Mouse (Mus musculus) layer of hippocampus, postnatal 36 days (tissue): ENCODE data around the gene Gstt1. TPM values are rescaled to one million over a fixed set of nuclear protein-coding genes. Genes with fewer than 3 reads are reported as not detected.
"Not testable (repeated sequence)": the region's sequence is repeated elsewhere in the genome, so short reads cannot be mapped to it uniquely, and the experiment has no call there.

ENCODE experiments used
- DNase-seq, 2 experiments: peaks; one replicate each; pipeline ENCODE4 v3.0.0; 2022
- total RNA-seq, 2 experiments: library from RNA; stranded (reverse); gene quantifications; 2 replicates each; pipeline ENCODE4 v1.2.3; 2021

The Gstt1 gene
- 1 to 10 TPM; 4.6 to 6.1 TPM for total RNA-seq

DNA sequence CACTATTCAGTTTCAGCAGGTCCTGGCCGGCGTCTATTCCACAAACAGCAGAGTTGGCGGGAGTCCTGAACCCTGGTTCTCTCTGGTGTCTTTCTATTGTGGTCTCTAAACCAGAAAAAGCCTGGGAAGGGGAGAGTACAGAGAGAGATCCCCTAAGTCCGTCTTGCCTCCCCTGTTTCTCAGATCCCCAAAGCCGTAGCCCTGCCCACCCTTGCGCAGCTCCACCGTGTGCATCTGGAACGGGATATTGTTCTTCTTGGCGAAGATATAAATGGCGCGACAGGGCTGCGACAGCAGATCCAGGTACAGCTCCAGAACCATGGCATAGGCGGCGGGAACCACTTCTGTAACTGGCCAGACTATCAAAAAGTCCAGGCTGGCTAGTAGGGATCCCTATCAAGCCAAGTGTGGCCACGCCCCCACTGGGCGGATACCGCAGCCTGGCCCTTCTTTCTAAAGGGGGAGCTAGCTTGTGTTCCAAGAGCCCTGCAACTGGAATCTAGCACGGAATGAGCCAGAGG is at the start of gene Gstt1:
Gstt1 (minus strand) TSS at position 409 of the 521 bp plus-strand sequence.
- peak in 1 of 2 experiments; percentile 8 for DNase-seq

- DNase-seq = no peak
Observed at GRCm38 (mm10) chr10:75845306-75845930, 47.0 kb upstream of the Gstt1 start.

- no peak for DNase-seq
Observed at GRCm38 (mm10) chr10:75844800-75845199, 46.4 kb upstream of the Gstt1 start.

GRCm38 (mm10) chr10:75843898-75844297 is 45.5 kb upstream of the Gstt1 start:
- not testable (repeated sequence) for DNase-seq

- no peak for DNase-seq
Observed at GRCm38 (mm10) chr10:75839092-75839491, 40.7 kb upstream of the Gstt1 start.

DNA sequence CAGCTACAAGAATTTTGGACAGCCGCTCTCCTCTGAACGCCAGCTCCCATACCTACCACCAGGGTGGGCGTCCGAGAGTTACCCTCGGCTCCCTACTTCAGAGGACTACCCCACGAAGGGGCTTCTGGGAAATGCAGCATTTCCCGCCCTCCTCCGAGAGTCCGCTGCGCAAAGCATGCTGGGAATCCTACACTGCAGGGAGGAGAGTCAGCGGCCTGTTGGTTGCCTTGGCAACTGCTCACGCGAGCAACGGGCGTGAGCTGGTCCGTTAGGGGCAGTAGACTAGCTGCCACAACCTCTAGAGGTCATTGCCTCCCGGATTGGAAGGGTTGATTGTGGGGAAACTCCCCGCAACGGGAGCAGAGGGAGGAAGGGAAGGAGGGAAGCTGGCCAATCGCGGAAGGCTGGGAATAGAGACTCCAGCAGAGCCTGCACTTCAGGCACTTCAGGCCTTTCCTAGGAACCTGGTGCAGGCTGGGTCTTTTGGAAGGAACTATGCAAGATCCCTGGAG is 38.9 kb upstream of the Gstt1 start, which contains the start of gene Gstt2:
Gstt2 (minus strand) TSS at position 177 of the 512 bp plus-strand sequence.
- DNase-seq = peak; percentile 89 to 92

DNA sequence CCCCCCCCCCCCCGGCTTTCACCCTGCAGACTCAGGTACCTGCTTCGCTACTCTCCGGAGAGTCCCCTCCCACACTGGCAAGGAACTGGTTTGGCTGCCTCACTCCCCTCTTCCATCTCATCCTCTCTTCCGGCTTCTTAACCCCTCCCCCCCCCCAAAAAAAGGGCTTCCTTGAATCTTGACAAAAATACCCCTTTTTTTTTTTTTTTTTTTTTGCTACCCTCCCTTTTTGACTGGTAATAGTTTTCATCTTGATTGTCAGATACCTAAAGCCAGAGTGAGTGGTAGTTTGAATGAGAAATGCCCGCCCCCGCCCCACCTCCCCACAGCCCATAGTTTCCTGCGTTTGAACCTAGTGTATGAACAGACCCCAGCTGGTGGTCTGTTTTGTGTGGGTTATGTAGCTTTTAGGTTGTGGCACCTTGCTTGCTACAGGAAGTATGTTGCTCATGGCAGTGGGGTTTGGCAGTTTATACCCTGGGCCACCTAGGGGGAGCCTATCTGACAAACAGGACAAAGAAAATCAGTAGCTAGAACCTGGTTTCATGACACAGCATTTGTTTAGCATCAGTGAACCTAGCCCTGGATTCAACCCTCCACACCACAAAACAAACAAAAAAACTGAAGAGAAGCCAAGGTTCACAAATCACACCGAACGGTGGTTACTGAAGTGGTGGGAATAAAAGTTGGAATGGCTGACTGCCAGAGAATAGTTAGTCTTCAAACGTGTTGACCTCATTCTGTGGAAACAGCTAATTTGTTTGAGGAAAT is 37.6 kb upstream of the Gstt1 start:
- DNase-seq = no peak

DNA sequence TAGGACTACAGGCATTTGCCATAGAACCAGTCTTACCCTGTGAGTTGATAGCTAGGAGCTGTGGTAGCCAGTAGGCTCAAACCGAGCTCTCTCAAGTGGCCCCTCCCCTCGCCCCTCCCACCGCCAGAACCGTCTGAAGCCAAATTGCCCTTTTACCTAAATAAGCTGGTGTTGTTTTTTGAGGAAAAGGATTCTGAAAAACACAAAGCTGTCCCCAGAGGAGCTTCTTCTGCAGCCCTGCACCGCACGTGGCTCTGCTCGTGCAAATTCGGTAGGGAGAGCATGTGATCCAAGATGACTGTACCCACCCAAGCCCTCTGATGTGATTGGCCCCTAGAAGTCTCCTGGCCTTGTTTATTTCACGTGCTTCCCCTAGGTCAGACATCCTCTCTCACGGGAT is 36.9 kb upstream of the Gstt1 start:
- DNase-seq = no peak

GRCm38 (mm10) chr10:75834721-75835120 is 36.3 kb upstream of the Gstt1 start:
- DNase-seq = no peak

DNA sequence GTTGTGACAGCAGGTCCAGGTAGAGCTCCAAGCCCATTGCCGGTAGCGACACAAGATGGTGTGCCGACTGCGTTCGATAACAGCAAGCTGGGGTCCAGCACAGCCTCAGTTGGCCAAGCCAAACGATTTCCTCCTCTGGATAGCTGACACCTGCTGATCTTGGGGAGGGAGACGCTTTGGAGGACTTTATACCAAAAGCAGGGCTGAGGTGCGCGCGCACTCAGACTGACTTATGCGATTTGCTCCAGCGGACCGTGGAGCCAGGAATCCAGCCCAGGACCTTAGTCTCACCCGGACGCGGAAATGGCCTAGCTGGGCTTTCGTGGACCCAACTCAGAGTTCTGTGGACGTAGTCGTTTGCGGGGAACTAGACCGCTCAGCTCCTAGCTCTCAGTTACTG is 35.9 kb upstream of the Gstt1 start:
- DNase-seq = no peak

GRCm38 (mm10) chr10:75833456-75834080 is 35.2 kb upstream of the Gstt1 start:
- no peak for DNase-seq

DNA sequence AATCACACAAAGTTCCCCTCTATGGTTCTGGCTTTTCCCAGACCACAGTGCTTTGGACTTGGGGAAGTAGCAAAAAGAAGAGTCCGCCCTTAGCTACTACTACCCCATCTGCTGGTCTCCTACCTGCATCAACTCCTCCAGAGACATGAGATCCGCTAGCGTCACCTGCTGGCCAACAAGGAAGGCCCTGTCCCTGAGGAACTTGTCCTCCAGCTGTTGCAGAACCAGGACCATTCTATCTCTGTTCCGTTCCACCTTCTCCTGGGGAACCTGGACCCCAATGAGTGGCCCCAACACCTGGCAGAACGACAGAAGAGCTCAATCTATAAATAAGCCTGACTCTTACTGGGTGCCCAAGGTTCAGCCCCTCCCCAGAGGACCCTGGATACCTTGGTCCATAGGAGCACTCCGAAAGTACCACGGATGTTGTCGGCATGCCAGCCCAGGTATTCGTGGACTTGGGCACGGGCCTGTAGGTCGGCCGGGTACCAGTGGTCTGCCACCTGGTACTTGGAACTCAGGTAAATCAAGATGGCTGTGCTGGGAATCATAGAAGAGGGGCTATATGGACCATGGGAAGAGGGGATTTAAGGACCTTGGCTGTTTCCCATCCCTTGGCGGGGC is 34.0 kb upstream of the Gstt1 start:
- no peak for DNase-seq

DNA sequence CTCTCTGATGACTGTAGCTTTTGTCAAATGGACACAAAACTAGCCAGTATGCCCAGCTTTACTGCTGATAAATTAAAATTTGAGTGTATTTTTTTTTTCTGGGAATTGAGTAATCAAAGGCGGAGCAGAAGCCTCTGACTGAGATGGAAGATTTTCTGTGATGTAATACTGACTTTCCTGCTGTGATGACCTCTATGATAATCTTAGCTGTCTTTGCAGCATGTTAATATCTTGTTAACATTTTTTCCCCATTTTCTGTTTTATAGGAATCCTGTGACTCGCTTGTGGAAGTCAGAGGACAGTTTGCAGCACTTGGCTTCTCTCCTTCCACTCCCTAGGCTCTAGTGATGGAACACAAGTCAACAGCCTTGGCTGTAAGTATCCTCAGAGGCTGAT is 31.9 kb upstream of the Gstt1 start:
- DNase-seq = no peak

DNA sequence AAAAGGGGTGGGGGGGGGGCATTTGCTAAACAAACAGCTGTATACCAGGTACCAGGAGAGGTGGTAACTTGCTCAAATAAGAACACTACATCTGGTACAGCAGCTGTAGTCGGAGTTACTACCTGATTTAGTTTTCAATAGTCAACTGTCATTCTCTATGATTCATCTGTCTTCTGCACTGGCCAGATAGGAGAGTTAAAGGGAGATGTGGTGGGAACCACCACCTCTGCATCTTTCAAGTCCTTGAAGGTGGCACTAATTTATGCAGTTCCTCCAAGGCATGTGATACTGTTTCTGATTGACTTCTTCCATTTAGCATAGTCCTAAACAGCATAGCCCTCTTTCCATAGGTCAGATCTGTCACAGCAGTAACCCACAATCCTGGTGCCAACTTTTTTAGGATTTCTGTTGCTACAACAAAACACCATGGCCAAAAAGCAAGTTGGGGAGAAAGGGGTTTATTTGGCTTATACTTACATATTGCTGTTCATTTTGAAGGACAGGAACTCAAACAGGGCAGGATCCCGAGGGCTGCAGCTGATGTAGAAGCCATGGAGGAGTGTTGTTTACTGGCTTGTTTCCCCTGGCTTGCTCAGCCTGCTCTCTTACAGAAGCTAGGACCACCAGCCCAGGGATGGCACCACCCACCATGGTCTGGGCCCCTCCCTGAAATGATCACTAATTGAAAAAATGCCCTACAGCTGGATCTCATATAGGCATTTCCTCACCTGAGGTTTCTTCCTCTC is 31.3 kb upstream of the Gstt1 start:
- DNase-seq = no peak

DNA sequence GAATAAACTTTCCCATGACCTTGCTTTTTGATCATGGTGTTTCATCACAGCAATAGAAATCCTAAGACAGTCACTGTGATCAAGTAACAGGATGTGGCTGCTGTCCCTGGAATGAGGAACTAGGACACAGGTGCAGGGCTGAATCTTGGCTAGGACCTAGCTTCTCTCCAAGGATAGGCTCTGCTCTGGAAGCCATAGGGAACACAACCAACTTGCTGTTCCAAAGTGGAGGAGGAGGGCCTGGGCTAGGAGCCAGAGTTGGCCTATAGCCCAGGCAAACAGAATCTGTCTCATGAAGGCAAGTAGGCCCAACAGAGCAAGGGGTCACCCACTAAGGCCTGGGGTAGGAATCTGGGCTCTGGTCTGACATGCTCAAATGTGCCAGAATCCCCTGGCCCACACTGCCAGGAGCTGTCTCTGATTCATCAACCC is 30.1 kb upstream of the Gstt1 start:
- peak; percentile 20 to 30 for DNase-seq

GRCm38 (mm10) chr10:75827668-75828360 is 29.4 kb upstream of the Gstt1 start:
- DNase-seq = no peak

GRCm38 (mm10) chr10:75824530-75824929 is 26.1 kb upstream of the Gstt1 start:
- DNase-seq = no peak

DNA sequence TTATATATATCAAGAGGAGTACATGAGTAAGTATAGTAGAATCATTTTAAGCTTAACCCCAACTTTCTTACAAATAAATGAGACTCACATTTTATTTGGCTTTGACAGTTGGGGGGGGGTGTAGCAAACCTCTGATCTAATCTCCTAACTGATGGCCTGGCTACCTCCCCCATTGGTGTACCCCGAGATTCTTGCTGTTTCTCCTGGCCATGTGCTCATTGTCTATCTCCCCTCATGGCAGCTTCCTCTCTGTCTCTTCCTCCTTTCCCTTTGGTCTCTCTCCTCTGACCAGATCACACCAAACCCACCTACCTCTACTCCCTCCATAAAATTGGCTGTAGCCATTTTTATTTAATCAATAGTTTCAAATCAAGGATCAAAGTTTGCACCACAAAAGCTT is 25.4 kb upstream of the Gstt1 start:
- DNase-seq = no peak

GRCm38 (mm10) chr10:75822443-75822842 is 24.1 kb upstream of the Gstt1 start, which contains the start of gene Gstt4:
Gene Gstt4, minus strand, starts transcription at chr10:75822543.
- no peak for DNase-seq

DNA sequence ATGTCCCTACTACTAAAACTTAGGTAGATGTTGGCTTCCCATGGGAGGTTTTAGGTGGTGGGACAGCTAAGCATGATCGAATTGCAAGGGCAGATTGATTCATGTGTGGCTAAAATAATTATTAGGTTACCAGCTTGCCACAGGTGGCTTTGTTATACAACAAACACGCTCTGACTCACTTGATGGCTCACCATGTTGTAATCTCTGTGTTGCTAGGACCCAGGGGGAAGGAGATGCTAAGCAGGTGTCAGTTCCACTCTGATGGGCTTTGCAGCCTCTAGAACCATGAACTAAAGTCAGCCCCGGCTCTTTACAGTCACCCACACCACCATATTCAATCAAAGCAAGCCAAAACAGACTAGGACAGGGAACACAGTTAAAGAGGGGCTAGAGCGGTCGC is 21.5 kb upstream of the Gstt1 start:
- DNase-seq = no peak

- DNase-seq = no peak
Observed at GRCm38 (mm10) chr10:75818641-75819040, 20.3 kb upstream of the Gstt1 start.
